Mouse (Mus musculus) MN1 (cell line): Measurements from ENCODE around the gene Tpk1.
"Not testable (repeated sequence)": the region's sequence is repeated elsewhere in the genome, so short reads cannot be mapped to it uniquely, and the experiment has no call there.

Experiments used
- DNase-seq: peaks from one replicate; pipeline ENCODE4 v3.0.0-alpha.2; 2016; ENCODE audit warnings: low spot score

Tpk1 gene

DNA sequence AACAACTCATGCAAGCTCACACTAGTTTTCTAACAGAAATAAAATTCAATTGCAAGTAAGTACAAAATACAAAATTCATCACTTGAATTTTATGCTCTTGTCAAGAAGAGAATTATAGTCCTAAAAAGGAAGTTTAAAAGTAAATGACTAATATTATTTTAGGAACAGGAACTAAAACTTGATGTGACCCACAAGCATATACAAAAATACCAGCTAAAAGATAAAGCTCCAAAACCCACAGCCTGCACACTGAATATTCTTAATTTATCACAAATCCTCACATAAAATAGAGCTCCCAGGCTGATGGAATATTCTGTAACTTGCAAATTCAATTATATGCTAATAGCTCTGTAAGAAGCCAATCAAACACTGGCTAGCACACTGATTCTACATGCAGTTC is 25.5 kb downstream of the Tpk1 start:
- no peak for DNase-seq

DNA sequence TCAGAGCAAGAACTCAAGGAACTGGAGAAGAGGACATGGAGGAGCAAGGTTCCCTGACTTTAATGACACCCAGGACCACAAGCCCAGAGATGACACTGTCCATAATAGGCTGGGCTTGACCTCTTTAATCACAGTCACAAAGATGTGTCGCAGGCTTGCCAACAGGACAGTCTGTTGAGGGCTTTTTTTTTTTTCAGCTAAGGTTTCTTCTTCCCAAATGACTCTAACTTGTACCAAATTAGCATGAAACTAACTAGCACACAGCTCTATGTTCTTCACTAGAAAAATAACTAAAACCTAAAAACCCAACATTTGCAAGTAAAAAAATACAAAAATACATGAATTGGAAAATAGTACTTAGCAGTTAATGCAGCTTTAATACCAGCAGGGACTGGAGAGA is 27.2 kb downstream of the Tpk1 start:
- no peak for DNase-seq

DNA sequence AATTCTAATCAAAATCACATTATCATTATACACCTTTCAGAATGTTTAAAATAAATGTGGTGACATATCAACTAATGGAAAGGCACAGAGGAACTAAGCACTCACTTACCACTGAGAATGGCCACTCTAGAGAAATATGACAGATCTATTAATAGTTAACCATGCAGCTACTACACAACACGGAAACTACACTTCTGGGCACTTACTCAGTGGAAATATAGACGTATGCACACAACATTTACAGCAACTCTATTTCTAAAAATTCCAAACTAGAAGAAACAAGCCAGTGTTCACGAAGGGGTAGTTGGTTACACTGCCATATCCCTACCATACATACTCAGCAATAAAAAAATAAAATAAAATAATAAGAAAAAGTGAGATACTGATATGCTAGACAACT is 28.0 kb downstream of the Tpk1 start:
- no peak for DNase-seq

DNA sequence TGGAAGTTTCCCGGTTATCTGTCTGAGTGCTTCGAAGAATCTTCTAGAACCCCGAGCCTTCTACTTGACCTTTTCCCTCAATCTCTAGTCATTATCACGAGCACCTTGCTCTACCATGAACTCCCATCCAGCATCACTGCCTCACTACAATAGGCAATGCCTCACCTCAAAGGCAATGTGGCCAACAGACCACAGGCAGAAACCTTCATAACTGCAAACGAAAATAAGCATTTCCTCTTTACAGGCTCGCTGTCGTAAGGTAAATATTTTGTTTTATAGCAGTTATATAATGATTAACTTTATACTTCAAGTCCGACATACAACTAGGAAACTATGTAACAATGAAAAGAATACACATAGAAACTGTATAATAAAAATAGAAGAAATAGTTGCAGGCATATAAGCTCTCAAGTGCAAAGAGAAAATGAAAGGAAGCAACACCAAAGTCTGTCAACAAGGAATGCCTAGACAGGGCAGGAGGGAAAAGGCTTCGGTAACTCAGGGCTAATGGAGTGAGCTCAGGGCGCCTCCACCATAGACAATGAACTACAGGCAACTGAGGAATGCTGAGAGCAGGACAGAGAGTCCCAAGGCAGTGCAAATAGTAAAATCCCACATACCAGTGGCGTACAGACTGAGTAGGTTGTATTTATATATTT is 29.0 kb downstream of the Tpk1 start:
- no peak for DNase-seq

DNA sequence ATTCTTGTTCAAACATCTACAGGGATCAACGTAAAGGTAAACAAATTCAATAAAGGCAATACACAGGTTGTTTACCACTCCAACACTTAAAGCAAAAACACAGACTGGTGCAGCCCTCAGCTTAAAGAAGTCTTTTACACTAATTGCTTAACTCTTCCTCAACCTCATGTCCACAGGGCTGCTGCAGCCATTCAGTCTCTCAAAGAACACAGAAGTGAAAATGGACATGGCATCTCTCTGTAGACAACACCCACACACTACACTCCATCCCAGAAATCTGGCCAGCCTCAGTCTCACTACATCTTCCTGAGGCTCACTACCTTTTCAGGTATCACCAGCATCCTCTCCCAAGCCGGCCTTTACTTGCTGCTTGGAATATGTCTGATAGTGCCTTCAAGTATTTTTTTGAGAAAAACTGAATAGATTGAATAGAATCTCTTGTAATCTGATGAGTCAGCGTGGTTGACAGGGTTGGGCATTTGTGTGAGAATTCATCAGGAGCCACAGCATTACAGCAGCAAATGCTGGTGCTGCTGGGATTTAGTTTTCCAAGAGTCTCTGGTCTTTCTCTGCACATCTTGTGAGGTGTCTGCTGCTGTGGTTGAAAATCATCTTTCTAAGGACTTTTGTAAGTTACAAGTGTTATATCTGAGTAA is 32.6 kb downstream of the Tpk1 start:
- DNase-seq = no peak

DNA sequence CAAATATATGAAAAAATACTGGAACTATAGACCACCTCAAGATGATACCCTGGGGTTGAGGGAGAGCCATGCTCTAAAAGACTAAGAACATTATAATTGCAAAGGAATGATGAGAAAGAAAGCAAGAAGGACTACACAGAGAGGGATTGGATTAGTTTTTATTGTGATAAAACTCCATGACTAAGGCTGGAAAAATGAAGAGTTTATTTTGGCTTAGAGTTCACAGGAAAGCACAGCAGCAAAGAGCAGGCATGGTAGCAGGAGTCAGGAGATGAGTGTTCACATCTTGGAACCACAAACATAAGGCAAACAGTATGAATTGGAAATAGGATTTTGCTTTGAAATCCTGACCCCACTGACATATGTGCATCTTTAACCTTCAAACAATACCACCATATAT is 33.2 kb downstream of the Tpk1 start:
- no peak for DNase-seq

DNA sequence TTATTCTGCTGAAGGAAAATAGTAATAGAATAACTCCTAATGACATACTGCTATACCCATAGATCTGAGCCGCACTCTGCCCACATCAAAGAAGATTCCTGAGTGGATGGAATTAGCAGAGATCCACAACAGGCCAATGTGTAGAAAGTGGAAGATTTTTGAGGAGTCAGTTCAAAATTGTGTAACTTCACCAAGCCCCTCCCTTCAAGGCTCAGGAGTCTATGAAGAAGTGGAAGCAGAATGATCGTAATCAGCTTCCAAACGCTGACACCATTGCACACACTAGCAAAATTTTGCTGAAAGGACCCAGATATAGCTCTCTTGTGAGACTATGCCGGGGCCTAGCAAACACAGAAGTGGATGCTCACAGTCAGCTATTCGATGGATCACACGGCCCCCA is 42.6 kb downstream of the Tpk1 start:
- DNase-seq = not testable (repeated sequence)

DNA sequence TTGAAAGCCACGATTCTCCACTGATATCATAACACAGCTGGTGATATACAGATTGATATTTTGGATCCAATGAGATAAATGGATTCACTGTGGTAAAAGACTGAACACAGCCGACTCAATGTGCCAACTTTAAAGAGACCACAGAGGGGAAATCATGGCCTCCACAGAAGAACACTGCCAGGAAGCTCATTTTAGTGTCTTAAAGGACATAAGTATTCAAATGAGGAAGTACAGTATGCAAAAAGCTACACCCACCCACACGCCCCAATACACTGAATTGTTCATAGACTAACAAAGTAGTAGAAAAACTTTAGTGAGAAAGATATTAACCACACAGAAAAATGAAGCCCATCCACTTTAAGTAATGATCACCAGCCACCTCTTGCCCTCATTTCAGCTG is 46.8 kb downstream of the Tpk1 start:
- DNase-seq = no peak

DNA sequence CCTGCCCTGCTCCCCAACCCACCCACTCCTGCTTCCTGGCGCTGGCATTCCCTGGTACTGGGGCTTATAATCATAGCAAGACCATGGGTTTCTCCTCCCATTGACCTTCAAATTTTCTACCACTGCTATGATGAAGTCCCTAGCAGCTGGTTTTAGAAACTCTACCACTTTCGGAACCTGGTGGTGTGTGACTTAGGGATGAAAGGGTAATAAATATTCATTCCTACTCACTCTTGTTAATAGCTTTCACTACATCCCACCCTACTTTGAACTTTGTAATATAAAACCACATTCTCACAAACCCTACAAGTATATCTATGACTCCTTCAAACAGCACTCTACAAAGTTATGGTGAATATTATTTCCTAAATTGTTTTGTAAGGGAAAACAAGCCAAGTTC is 54.3 kb downstream of the Tpk1 start:
- DNase-seq = no peak

DNA sequence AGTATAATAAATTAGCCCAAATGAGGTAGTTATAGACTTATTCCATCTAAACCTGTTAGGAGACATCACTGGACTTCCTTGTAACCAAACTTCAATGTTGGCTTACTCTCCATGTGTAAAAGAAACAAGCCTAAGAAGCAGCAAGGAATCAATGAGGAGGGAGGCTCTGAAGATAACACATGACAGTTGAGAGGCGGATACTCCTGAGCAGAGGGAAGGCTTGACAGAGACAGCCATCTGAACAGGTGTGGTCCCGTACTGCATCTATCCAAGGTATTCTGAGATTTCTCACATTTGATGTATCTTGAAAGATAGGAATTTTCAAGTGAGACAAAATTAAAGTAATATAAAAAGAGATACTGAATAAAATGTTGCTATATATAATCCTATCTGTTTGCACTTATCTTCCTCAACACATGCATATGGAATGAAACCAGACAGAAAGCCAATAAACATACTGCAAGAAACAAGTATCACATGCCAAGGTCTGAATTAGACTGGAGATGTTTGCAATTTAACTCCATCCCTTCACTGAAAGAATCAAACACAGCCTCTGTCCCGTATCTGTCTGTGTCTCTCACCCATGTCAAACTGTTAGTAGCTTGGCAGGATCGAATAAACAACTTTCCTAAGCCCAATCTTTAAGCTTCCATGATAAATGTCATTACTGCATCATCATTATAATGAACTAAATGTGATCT is 75.1 kb downstream of the Tpk1 start:
- no peak for DNase-seq

DNA sequence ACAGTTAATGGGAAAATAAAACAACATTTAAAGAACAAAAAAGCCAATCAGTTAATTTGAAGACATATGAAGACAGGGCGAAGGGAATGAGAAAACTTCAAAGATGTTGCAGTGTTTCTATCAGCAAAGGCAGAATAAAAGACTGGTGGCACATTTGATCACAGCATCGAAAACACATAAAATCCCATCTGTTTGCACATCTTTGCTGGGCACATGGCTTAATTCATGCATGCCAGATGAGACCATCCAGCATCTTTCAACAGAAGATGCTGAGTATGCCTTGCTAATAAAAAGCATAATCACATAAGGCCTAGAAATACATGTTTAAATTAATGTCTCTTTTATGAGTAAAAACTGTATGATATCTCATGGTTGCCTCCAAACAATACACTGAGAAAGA is 80.8 kb downstream of the Tpk1 start:
- DNase-seq = no peak

DNA sequence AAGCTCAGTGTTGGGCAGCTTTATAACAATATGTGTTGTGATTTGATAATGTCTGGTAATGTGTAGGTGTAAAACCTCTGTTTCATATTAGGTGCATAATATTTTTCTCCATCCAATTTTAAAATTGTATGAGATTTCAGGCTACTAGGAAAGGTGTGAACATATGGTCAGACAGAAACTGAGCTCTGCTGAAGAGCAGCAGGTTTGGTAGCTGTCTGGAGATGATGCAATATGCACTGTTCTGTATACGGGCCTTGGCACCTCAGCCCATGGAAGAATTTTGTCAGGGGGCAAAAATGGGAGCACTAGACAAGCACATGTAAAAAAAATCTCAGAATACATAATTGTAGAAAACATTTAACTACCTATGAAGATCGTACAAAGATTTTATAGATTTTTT is 84.3 kb downstream of the Tpk1 start:
- no peak for DNase-seq

DNA sequence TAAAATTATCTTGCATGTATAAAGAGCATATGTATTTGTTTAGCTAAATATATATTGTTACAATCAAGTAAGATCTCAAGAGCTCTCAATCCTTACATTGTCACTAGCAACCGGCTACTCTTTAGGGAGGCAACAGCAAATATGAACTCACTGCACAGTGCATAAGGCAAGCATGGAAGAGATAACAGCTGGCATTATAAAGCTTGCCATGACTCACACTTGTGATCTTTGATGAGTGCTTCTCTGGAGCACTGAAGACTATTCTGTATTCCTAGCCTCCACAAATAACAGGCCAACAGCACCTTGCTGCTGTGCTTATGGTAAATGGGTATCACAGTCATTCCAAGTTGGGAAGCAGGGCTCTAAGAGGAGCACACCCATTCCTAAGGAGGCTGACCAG is 98.2 kb downstream of the Tpk1 start:
- no peak for DNase-seq

DNA sequence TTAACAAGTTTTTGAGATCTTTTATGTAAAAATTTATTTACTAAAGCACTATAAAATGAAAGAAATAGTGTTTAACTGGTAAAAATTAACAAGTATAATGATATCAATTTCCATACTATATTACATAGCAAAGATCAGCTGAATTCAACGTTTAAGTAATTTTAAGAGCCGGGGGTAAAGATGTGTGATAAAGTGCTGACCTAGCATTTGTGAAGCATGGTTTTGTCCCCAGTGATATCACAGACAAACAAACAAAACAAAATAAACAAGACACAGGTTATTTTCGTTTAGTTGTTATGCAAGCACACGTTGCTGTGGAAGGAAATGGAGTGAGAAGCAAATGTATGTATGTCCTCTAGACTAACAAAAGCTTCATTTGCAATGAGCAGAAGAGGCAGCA is 103.6 kb downstream of the Tpk1 start:
- DNase-seq = no peak

DNA sequence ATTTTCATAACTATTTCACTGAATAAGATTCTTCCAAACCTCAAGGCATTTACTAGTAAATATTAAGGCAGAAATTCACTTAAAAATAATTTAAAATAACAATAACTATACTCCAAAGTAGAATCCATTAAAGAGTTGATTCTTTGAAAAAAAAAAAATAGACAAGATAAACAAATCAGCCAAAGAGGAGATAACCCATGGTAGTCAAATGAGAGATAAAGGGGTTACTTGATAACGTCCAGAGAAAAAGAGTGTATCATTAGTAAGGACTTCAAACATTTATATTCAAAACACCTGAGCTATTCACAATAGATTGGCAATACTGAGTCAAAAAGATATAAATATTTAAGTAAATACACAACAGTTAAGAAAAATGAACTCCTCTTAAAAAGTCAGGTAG is 114.7 kb downstream of the Tpk1 start:
- DNase-seq = no peak

DNA sequence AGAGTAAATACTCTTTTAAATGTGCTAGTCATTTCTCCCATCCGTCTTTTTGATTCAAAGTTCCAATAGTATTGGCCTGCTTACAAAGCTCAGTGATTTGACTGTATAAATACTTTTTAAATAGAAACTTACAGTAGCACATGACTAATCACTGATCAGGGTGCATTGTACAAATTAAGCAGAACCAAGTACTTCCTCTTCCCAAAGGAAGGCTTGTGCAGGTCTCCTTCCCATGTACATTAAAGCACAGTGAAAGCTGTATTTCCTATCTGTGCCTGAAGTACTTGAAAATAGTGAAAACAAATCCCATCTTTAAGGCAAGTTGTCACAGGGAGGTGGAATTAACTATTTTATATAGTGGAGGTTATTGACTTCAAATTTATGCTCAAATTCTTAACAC is 119.5 kb downstream of the Tpk1 start:
- DNase-seq = no peak

DNA sequence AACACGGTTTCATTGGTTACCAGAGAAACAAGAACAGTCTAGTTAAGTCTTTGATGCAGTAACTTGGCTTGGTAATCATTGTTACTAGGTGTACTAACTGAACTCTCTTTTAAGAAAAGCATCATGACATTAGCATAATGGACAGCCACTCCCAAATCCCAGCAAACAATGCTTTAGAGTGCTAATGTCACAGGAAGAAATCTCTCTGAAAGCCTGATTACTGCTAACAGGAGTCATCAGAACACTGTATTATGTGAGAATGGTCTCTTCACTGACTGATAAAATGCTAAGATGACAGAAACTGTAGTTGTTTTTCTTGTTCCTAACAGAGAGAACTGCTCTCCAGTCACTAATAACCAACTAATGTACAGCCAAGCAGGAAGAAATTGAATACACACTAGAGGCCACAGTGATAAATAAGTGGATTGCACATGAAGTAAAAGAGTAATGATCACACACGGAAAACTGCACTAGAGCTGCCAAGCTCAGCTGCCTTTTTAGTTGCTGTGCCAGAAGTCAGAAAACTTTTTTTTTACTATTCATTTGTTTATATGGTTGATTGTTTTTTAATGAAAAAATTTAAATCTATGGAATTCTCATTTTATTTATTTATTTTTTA is 128.7 kb downstream of the Tpk1 start:
- no peak for DNase-seq

DNA sequence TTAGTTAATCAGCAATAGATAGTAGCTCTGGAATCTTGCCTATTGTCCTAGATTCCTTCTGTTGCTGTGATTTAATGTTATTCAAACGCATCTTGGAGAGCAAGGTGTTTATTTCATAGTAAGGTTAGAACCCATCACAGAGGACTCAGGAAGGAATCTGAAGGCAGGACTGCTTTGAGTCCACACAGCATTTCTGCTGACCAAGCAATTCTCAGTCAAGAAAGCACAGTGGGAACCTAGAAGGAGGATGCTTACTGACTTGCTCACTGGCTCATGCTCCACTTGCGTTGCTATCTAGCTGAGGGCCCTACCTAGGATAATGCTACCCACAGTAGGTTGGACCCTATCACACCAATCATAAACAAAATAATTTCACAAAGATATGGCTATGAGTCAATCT is 130.6 kb downstream of the Tpk1 start:
- no peak for DNase-seq

DNA sequence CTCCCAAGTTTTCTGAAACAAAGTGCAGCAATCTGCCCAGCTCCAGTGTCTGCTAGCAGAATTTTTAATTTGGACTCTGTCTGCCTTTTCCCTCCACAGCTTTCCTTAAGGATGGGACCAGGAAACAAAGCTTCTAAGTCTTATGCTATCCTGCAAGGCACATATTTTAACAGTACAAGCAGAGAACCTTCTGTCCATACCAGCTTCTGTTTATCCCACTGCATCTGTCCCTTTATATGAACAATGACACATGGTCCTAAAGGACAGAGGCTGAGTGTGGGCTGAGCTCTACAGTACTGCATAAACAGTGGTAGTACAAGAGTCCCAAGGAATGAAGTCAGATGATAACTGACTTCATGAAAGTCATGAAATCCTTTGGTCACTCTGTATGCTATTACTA is 132.8 kb downstream of the Tpk1 start:
- no peak for DNase-seq

DNA sequence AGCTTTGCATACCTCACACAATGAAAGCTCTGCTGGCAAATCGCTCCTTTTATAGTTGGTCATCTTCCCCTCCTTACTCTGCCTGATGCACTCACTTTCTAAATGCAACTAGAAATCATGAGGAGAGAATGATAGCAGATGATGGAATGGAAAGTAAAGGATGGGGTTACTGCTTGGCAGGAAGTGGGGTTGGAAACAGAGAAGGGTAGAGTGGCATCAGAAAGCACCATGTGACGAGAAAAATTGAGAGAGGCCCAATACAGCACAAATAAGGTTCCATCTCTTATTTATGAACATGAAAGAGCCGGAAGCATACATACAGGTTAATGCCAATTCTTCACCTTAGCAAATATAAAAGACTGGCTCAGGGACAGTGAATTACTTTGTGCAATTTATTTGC is 133.3 kb downstream of the Tpk1 start:
- no peak for DNase-seq

DNA sequence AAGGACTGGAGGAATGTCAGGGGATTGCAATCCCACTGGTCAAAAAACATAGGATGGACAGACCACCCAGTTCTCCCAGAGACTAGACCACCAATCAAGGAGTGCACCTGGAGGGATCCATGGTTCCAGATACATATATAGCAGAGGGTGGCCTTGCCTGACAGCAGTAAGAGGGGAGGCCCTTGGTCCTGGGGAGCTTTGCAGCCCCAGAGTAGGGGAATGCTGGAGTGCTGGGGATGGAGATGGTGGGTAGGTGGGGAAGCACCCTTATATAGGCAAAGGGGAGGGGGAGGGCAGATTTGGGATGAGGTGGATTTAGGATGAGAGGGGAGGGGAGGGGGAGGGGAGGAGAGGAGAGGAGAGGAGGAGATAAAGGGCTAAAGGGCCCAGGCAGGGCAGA is 134.1 kb downstream of the Tpk1 start:
- no peak for DNase-seq

DNA sequence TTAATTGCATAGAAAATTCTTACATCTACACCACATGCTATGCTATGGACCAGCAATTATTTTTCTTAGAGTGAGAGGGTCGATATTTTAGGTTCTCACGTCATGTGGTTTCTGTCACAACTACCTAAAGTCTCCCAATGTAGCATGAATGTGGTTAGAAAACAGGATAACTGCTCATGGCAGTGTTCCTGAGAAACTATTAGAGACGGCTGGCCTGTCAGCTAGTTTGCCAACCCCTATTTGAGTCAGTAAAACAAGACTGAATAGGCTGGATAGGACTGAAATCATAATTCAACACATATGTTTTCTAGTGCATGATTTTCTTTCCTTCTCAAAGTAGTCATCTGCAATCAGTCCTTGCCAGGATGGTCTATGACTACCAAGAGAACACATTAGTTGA is 137.1 kb downstream of the Tpk1 start:
- DNase-seq = no peak

DNA sequence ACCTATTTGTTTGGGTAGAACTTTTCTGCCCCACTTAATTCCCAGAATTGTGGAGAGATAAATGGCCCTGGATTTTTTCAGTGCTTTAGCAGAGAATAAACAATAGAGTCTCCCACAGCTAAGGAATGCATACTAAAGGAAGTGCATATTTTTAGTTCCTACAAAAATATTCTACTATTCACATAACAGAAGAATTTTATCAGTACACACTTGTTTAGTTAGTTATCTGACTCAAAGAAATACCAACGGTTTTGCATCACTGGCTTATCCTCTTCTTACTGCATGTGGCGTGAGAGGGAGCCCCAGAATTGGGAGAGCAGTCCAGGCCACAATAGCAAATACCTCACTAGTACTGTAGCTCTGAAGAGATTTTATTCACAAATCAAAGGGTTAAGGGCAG is 141.1 kb downstream of the Tpk1 start:
- no peak for DNase-seq
